Mouse (Mus musculus) neural tube, embryonic 15.5 days (tissue): Measurements from ENCODE around the gene Anln. TPM values are rescaled to one million over a fixed set of nuclear protein-coding genes. Genes with fewer than 3 reads are reported as not detected.
A peak's percentile ranks its signal among the peaks of the same experiment; 100 is the strongest.

Source experiments
- ATAC-seq: fragments of 200-750 bp; cut with Nextera tagmentation; 2 replicates; pipeline ENCODE4 v1.8.0; 2017; ENCODE audit warnings: mild to moderate bottlenecking, moderate TSS enrichment, moderate library complexity; ENCODE audit not compliant: low FRiP score
- H3K27ac ChIP-seq: fragments of 300-500 bp; sonication (generic); replicated peaks from 2 replicates; pipeline ENCODE4 v1.5.1; 2015; ENCODE audit warnings: mild to moderate bottlenecking, inconsistent platforms
- H3K27me3 ChIP-seq: fragments of 300-500 bp; sonication (generic); replicated peaks from 2 replicates; pipeline ENCODE4 v1.6.1; 2015; ENCODE audit warnings: inconsistent platforms
- H3K36me3 ChIP-seq: fragments of 300-500 bp; sonication (generic); 2 replicates; pipeline ENCODE4 v1.6.1; 2015; ENCODE audit warnings: inconsistent platforms
- H3K4me1 ChIP-seq: fragments of 300-500 bp; sonication (generic); 2 replicates; pipeline ENCODE4 v1.6.1; 2015; ENCODE audit warnings: inconsistent platforms
- H3K4me2 ChIP-seq: fragments of 300-500 bp; sonication (generic); 2 replicates; pipeline ENCODE4 v1.6.1; 2015; ENCODE audit warnings: inconsistent platforms, mild to moderate bottlenecking, moderate library complexity
- H3K4me3 ChIP-seq: fragments of 300-500 bp; sonication (generic); replicated peaks from 2 replicates; pipeline ENCODE4 v1.5.1; 2015; ENCODE audit warnings: mild to moderate bottlenecking, inconsistent platforms
- H3K9ac ChIP-seq: fragments of 300-500 bp; sonication (generic); replicated peaks from 2 replicates; pipeline ENCODE4 v1.6.1; 2015; ENCODE audit warnings: mild to moderate bottlenecking, inconsistent platforms
- H3K9me3 ChIP-seq: fragments of 300-500 bp; sonication (generic); replicated peaks from 2 replicates; pipeline ENCODE4 v1.6.1; 2016; ENCODE audit warnings: inconsistent platforms
- WGBS: fragments of 180-500 bp; shearing (Covaris S2); methylation state at CpG from one replicate; pipeline ENCODE4 v1.1.7; 2015; ENCODE audit warnings: mixed read lengths; 5-methylcytosine and 5-hydroxymethylcytosine counted together
- polyA plus RNA-seq: library from polyadenylated mRNA; unstranded; fragments of >200 nt; fragmentation: Nextera tagmentation; extraction: Ambion mirVana; gene quantifications from 2 replicates; pipeline ENCODE4 v1.2.1, GENCODE M21; 2015

The Anln gene
- polyA plus RNA-seq, 1 experiment from 2014 or later, result 3.7 TPM

GRCm38 (mm10) chr9:22399021-22399420, 10.0 kb upstream of the Anln start:
- Histone ChIP-seq H3K9me3 (no peaks in the 10 kb centered on the region), H3K4me3 (no peak overlapping the region), H3K36me3 (no peaks in the 10 kb centered on the region), H3K4me2 (no peak overlapping the region), H3K27ac (no peak overlapping the region), H3K9ac (no peak overlapping the region), H3K27me3 (no peaks in the 10 kb centered on the region), H3K4me1 (no peaks in the 10 kb centered on the region)
- WGBS, result 87% methylated on average over 4 of the region's 4 CpGs
- ATAC-seq, result no peak

GRCm38 (mm10) chr9:22394725-22395124, 5.7 kb upstream of the Anln start:
- H3K4me1 ChIP-seq, result no peaks in the 10 kb centered on the region
- no peaks in the 10 kb centered on the region for H3K9me3 ChIP-seq
- H3K27me3 ChIP-seq, result no peaks in the 10 kb centered on the region
- no peak overlapping the region for H3K27ac ChIP-seq
- no peaks in the 10 kb centered on the region for H3K36me3 ChIP-seq
- H3K4me3 ChIP-seq, result no peak overlapping the region
- H3K4me2 ChIP-seq, result no peak overlapping the region
- 93% methylated on average over 2 of the region's 2 CpGs for WGBS
- ATAC-seq, result no peak
- H3K9ac ChIP-seq, result no peak overlapping the region

- WGBS, result 93% methylated on average over 5 of the region's 5 CpGs
- ATAC-seq, result no peak
- Histone ChIP-seq H3K9me3 (no peaks in the 10 kb centered on the region), H3K9ac (no peak overlapping the region), H3K4me1 (peaks cover 14% of the 10 kb centered on the region), H3K27me3 (no peaks in the 10 kb centered on the region), H3K27ac (no peak overlapping the region), H3K4me2 (no peak overlapping the region), H3K36me3 (no peaks in the 10 kb centered on the region), H3K4me3 (no peak overlapping the region)
These were observed 1.4 kb upstream of the Anln start for GRCm38 (mm10) chr9:22390390-22390789.

GRCm38 (mm10) chr9:22389736-22390245, 803 bp upstream of the Anln start:
- H3K27ac ChIP-seq, result peak overlapping the region; percentile 81
- no peaks in the 10 kb centered on the region for H3K9me3 ChIP-seq
- H3K9ac ChIP-seq, result peak overlapping the region; percentile 69; the same call in 1 of the 2 replicates
- peaks cover 14% of the 10 kb centered on the region for H3K4me1 ChIP-seq
- 72% methylated on average over 6 of the region's 6 CpGs for WGBS
- peak overlapping the region; percentile 55 for H3K4me3 ChIP-seq
- peak overlapping the region; percentile 84 for H3K4me2 ChIP-seq
- no peaks in the 10 kb centered on the region for H3K27me3 ChIP-seq
- peak; percentile 5; the same call in 1 of the 2 replicates for ATAC-seq
- no peaks in the 10 kb centered on the region for H3K36me3 ChIP-seq

- Histone ChIP-seq H3K36me3 (no peaks in the 10 kb centered on the region), H3K4me2 (peak overlapping the region; percentile 84), H3K27me3 (no peaks in the 10 kb centered on the region), H3K4me3 (peak overlapping the region; percentile 55), H3K27ac (peak overlapping the region; percentile 51), H3K4me1 (peaks cover 14% of the 10 kb centered on the region), H3K9me3 (no peaks in the 10 kb centered on the region), H3K9ac (peak overlapping the region; percentile 47)
- under 1% methylated on average over 41 of the region's 41 CpGs for WGBS
- ATAC-seq, result peak; percentile 84
These were observed 497 bp downstream of the Anln start for GRCm38 (mm10) chr9:22388401-22388980.

- Histone ChIP-seq H3K36me3 (no peaks in the 10 kb centered on the region), H3K27ac (no peak overlapping the region), H3K4me2 (peak overlapping the region; percentile 84), H3K4me1 (peaks cover 14% of the 10 kb centered on the region), H3K27me3 (no peaks in the 10 kb centered on the region), H3K9me3 (no peaks in the 10 kb centered on the region), H3K4me3 (peak overlapping the region; percentile 55), H3K9ac (no peak overlapping the region)
- WGBS, result 22% methylated on average over 6 of the region's 6 CpGs
- ATAC-seq, result no peak
These were observed 1.1 kb downstream of the Anln start for GRCm38 (mm10) chr9:22387901-22388300.

- no peak overlapping the region for H3K27ac ChIP-seq
- no peaks in the 10 kb centered on the region for H3K9me3 ChIP-seq
- H3K4me1 ChIP-seq, result peaks cover 14% of the 10 kb centered on the region
- no peak overlapping the region for H3K4me2 ChIP-seq
- no peaks in the 10 kb centered on the region for H3K36me3 ChIP-seq
- no peak for ATAC-seq
- H3K4me3 ChIP-seq, result no peak overlapping the region
- H3K27me3 ChIP-seq, result no peaks in the 10 kb centered on the region
- 70% methylated on average over 2 of the region's 2 CpGs for WGBS
- H3K9ac ChIP-seq, result no peak overlapping the region
These were observed 3.1 kb downstream of the Anln start for GRCm38 (mm10) chr9:22385890-22386289.

GRCm38 (mm10) chr9:22376086-22376485, 12.9 kb downstream of the Anln start:
- Histone ChIP-seq H3K36me3 (no peaks in the 10 kb centered on the region), H3K4me1 (no peaks in the 10 kb centered on the region), H3K4me3 (no peak overlapping the region), H3K27me3 (no peaks in the 10 kb centered on the region), H3K27ac (no peak overlapping the region), H3K9ac (no peak overlapping the region), H3K9me3 (no peaks in the 10 kb centered on the region), H3K4me2 (no peak overlapping the region)
- WGBS, result 82% methylated on average over 5 of the region's 5 CpGs
- no peak for ATAC-seq

- H3K4me1 ChIP-seq, result no peaks in the 10 kb centered on the region
- 98% methylated on average over 4 of the region's 4 CpGs for WGBS
- H3K4me2 ChIP-seq, result no peak overlapping the region
- H3K36me3 ChIP-seq, result no peaks in the 10 kb centered on the region
- no peak overlapping the region for H3K27ac ChIP-seq
- no peaks in the 10 kb centered on the region for H3K9me3 ChIP-seq
- H3K4me3 ChIP-seq, result no peak overlapping the region
- no peak overlapping the region for H3K9ac ChIP-seq
- no peaks in the 10 kb centered on the region for H3K27me3 ChIP-seq
- ATAC-seq, result no peak
These were observed 16.2 kb downstream of the Anln start for GRCm38 (mm10) chr9:22372760-22373159.

- ATAC-seq, result peak; percentile 38; the same call in 1 of the 2 replicates
- no peak overlapping the region for H3K9ac ChIP-seq
- no peaks in the 10 kb centered on the region for H3K36me3 ChIP-seq
- H3K4me3 ChIP-seq, result no peak overlapping the region
- no peaks in the 10 kb centered on the region for H3K9me3 ChIP-seq
- H3K4me2 ChIP-seq, result no peak overlapping the region
- no peaks in the 10 kb centered on the region for H3K27me3 ChIP-seq
- 82% methylated on average over 6 of the region's 6 CpGs for WGBS
- H3K4me1 ChIP-seq, result no peaks in the 10 kb centered on the region
- 0 out of 2 replicates have a peak overlapping the region, but pooled peaks have one; percentile 37 for H3K27ac ChIP-seq
These were observed 21.0 kb downstream of the Anln start for GRCm38 (mm10) chr9:22368030-22368429.

- Histone ChIP-seq H3K27me3 (no peaks in the 10 kb centered on the region), H3K9me3 (no peaks in the 10 kb centered on the region), H3K36me3 (no peaks in the 10 kb centered on the region), H3K9ac (no peak overlapping the region), H3K27ac (no peak overlapping the region), H3K4me3 (no peak overlapping the region), H3K4me2 (no peak overlapping the region), H3K4me1 (no peaks in the 10 kb centered on the region)
- no peak for ATAC-seq
- WGBS, result 94% methylated on average over 10 of the region's 10 CpGs
These were observed 22.4 kb downstream of the Anln start for GRCm38 (mm10) chr9:22366621-22367020.

GRCm38 (mm10) chr9:22366221-22366620, 22.8 kb downstream of the Anln start:
- no peaks in the 10 kb centered on the region for H3K9me3 ChIP-seq
- WGBS, result 91% methylated on average over 2 of the region's 2 CpGs
- H3K4me3 ChIP-seq, result no peak overlapping the region
- H3K9ac ChIP-seq, result no peak overlapping the region
- no peaks in the 10 kb centered on the region for H3K27me3 ChIP-seq
- no peaks in the 10 kb centered on the region for H3K4me1 ChIP-seq
- H3K4me2 ChIP-seq, result no peak overlapping the region
- no peaks in the 10 kb centered on the region for H3K36me3 ChIP-seq
- no peak for ATAC-seq
- no peak overlapping the region for H3K27ac ChIP-seq
